Mouse (Mus musculus) midbrain, embryonic 13.5 days (tissue): ENCODE measurements at regions not wholly inside any gene's neighbourhood (a gene's known extent, or its start where the extent isn't known, plus 50 kb on each side); places are given as distances from the start of the nearest gene placed in this dataset.

ENCODE experiments used
- ATAC-seq: fragments of 200-750 bp; cut with Nextera tagmentation; 2 replicates; pipeline ENCODE4 v1.8.0; 2017; ENCODE audit warnings: mild to moderate bottlenecking, moderate TSS enrichment, moderate library complexity
- H3K27ac ChIP-seq: fragments of 300-500 bp; sonication (generic); 2 replicates; pipeline ENCODE4 v1.5.1; 2015; ENCODE audit warnings: inconsistent platforms, mild to moderate bottlenecking, moderate library complexity
- H3K27me3 ChIP-seq: fragments of 300-500 bp; sonication (generic); 2 replicates; pipeline ENCODE4 v1.6.1; 2015; ENCODE audit warnings: mild to moderate bottlenecking, inconsistent platforms
- H3K36me3 ChIP-seq: fragments of 300-500 bp; sonication (generic); 2 replicates; pipeline ENCODE4 v1.6.1; 2015; ENCODE audit warnings: mild to moderate bottlenecking, inconsistent platforms
- H3K4me1 ChIP-seq: fragments of 300-500 bp; sonication (generic); replicated peaks from 2 replicates; pipeline ENCODE4 v1.6.1; 2015; ENCODE audit warnings: inconsistent platforms
- H3K4me2 ChIP-seq: fragments of 300-500 bp; sonication (generic); replicated peaks from 2 replicates; pipeline ENCODE4 v1.6.1; 2015; ENCODE audit warnings: moderate library complexity, mild to moderate bottlenecking, inconsistent platforms
- H3K4me3 ChIP-seq: fragments of 300-500 bp; sonication (generic); replicated peaks from 2 replicates; pipeline ENCODE4 v1.5.1; 2015; ENCODE audit warnings: mild to moderate bottlenecking, inconsistent platforms
- H3K9ac ChIP-seq: fragments of 300-500 bp; sonication (generic); replicated peaks from 2 replicates; pipeline ENCODE4 v1.6.1; 2015; ENCODE audit warnings: mild to moderate bottlenecking, inconsistent platforms
- H3K9me3 ChIP-seq: fragments of 300-500 bp; sonication (generic); 2 replicates; pipeline ENCODE4 v1.6.1; 2016; ENCODE audit warnings: mild to moderate bottlenecking, inconsistent platforms
- WGBS: fragments of 180-500 bp; shearing (Covaris S2); methylation state at CpG from one replicate; pipeline ENCODE4 v1.1.7; 2015; 5-methylcytosine and 5-hydroxymethylcytosine counted together

DNA sequence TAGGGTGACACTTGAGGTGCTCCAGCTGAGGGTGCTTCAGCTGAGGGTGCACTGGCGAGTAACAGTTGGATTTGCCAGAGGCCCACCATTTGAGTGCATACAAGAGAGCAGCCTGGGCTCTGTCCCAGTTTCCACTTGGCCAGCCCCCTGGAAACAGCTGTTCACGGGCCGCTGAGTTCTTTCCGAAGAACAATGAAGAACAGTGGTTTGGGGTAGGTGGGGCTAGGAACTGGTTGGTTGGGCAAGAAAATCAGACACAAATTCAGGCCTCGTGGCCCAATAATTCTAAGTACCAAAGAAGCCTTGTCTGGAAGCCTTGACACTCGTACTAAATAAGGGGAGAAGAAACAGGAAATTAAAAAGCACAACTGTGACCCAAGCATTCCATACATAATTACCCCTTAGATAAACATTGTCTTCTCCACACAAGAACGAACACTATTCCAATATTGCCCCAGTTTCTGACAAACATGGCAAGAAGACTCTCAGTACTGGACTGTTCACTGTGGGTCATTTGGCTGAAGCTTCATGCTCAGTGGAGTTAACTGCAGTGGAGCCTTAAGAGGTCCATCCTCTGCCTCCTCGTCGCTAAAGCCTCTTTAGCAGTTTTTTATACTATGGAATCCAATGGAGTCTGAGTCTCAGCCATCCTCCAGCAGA is 137.9 kb upstream of the Tnp1 start:
- Histone ChIP-seq H3K27ac (no peak overlapping the region), H3K4me2 (no peak overlapping the region), H3K27me3 (no peaks in the 10 kb centered on the region), H3K4me3 (no peak overlapping the region), H3K36me3 (no peaks in the 10 kb centered on the region), H3K4me1 (no peaks in the 10 kb centered on the region), H3K9me3 (no peaks in the 10 kb centered on the region), H3K9ac (no peak overlapping the region)
- 44% methylated on average over 9 of the region's 9 CpGs for WGBS
- ATAC-seq: no peak

DNA sequence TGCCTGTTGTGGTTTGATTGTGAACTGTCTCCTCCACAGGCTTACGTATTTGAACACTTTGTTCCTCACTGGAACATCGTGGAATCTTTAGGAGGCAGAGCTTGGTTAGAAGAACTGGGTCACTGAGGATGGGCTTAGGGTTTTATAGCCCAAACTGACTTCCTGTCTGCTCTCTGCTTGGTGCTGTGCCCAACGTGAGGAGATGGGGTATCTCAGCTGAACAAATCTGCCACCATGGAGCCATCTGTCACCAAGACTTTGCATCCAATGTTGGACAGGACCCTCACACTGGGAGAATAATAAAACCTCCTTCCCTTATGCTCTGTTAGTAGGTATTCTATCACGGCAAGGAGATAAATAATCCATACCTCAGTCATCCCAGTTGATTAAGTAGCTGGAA is 134.2 kb upstream of the Tnp1 start:
- no peaks in the 10 kb centered on the region for H3K36me3 ChIP-seq
- 87% methylated on average over 4 of the region's 4 CpGs for WGBS
- no peak overlapping the region for H3K4me2 ChIP-seq
- H3K9me3 ChIP-seq: no peaks in the 10 kb centered on the region
- no peaks in the 10 kb centered on the region for H3K27me3 ChIP-seq
- H3K27ac ChIP-seq: no peak overlapping the region
- ATAC-seq: no peak
- H3K9ac ChIP-seq: no peak overlapping the region
- no peak overlapping the region for H3K4me3 ChIP-seq
- H3K4me1 ChIP-seq: no peaks in the 10 kb centered on the region

DNA sequence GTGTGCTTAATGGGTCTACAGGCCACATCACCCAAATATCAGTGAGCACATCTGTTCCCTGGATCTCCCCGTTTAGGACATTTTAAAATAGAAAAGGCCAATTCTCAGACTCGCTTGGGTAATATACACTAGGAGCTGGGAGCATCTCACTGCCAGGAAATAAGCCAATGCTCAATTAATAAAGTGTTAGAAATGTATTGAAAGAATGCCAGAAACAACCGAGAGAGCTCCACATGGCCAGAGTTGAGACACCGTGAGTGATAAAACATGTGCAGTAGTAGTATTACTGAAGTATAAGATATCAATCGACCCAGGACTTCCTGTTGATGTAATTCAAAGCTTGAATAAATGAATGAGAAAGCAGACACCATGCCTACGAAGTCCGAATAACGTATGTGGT is 127.1 kb upstream of the Tnp1 start:
- H3K9me3 ChIP-seq: no peaks in the 10 kb centered on the region
- peaks cover 4% of the 10 kb centered on the region; the same call in 1 of the 2 replicates for H3K4me1 ChIP-seq
- no peaks in the 10 kb centered on the region for H3K36me3 ChIP-seq
- no peak overlapping the region for H3K4me3 ChIP-seq
- H3K9ac ChIP-seq: no peak overlapping the region
- H3K27ac ChIP-seq: no peak overlapping the region
- H3K27me3 ChIP-seq: no peaks in the 10 kb centered on the region
- ATAC-seq: no peak
- WGBS: 92% methylated on average over 8 of the region's 8 CpGs
- H3K4me2 ChIP-seq: no peak overlapping the region

DNA sequence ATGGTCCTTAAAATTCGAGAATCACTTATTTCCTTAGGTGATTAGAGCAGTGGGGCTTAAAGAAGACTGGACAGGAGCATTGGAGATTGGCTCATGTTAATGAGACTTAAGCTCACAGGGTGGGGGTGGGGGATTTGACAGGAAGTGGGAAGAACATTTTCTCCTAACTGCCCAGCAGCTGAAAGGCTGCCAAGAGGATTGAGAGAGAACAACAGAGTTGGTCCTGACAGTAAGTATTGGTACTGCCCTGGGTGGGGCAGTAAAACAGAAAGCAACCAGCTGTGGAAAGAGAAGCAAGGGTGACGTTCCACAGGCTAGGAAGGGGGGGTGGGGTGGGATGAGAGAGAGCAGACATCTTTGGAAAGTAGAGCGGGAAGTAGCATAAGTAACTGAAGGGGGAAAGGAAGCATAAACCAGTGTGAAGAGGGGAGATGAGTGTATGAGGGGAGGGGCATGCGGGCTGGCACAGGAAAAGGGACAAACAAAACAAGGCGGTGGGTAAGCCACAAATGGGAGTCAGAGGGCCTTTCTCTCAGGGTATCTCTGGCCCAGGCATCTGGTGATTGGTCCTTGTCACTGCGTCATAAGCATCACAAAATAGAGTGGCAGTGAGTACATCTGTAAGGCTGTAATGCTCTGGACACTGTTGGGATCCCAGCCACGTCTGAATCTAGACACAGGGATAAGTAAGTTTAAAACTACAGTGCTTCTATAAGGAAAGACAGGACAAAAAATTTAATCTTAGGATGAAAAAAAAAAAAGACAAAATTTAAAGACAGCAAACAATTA is 125.0 kb upstream of the Tnp1 start:
- Histone ChIP-seq H3K4me2 (no peak overlapping the region), H3K4me1 (peaks cover 4% of the 10 kb centered on the region; the same call in 1 of the 2 replicates), H3K9me3 (no peaks in the 10 kb centered on the region), H3K4me3 (no peak overlapping the region), H3K9ac (no peak overlapping the region), H3K27me3 (no peaks in the 10 kb centered on the region), H3K27ac (no peak overlapping the region), H3K36me3 (no peaks in the 10 kb centered on the region)
- 58% methylated on average over 7 of the region's 7 CpGs for WGBS
- ATAC-seq: 0 out of 2 replicates have a peak, but pooled peaks have one; percentile 20

DNA sequence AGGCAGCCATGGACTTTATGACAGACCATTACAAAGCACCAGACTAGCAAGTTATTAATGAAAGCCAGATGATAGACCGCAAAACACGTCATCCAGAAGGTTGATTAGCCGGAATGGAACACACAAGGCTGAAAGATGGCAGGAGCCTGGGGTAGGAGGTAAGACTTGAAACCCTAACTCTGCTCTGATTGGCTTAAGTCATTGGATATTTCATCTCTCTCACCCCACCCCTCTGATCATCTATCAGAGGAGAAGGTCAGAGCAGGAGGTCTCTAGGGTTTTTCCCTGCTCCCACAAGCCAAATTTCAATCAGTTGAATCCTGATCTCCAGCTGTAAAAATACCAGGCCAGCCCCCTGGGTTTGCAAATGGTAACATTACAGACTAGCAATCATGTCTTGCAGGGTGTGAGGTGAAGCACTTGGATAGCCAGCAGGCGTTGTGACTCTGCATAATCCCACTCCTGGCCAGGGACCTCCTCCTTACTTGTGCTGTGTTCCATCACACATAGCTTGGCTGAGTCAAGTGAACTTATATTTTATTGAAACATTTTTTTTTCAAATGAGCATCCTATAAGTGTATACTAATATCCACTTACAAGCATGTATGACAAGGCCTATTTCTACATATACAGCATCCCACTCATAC is 114.6 kb upstream of the Tnp1 start:
- no peak for ATAC-seq
- no peak overlapping the region for H3K27ac ChIP-seq

GRCm38 (mm10) chr1:73123012-73123411 is 107.3 kb upstream of the Tnp1 start:
- no peak for ATAC-seq
- Histone ChIP-seq H3K4me3 (no peak overlapping the region), H3K9ac (no peak overlapping the region), H3K4me2 (no peak overlapping the region), H3K36me3 (no peaks in the 10 kb centered on the region), H3K27ac (no peak overlapping the region), H3K27me3 (no peaks in the 10 kb centered on the region), H3K4me1 (peaks cover 8% of the 10 kb centered on the region; the same call in 1 of the 2 replicates), H3K9me3 (no peaks in the 10 kb centered on the region)
- WGBS: 95% methylated on average over 9 of the region's 9 CpGs

More for the DNA sequence above, 114.6 kb upstream of the Tnp1 start:
- Histone ChIP-seq H3K36me3 (no peaks in the 10 kb centered on the region), H3K4me2 (no peak overlapping the region), H3K9ac (no peak overlapping the region), H3K4me1 (peaks cover 8% of the 10 kb centered on the region; the same call in 1 of the 2 replicates), H3K27me3 (no peaks in the 10 kb centered on the region), H3K4me3 (no peak overlapping the region), H3K9me3 (no peaks in the 10 kb centered on the region)
- WGBS: 92% methylated on average over 4 of the region's 4 CpGs

- no peak for ATAC-seq
- H3K36me3 ChIP-seq: no peaks in the 10 kb centered on the region
- 77% methylated on average over 6 of the region's 6 CpGs for WGBS
- no peaks in the 10 kb centered on the region for H3K9me3 ChIP-seq
- H3K9ac ChIP-seq: no peak overlapping the region
- no peak overlapping the region for H3K4me2 ChIP-seq
- no peak overlapping the region for H3K27ac ChIP-seq
- H3K27me3 ChIP-seq: no peaks in the 10 kb centered on the region
- H3K4me1 ChIP-seq: no peaks in the 10 kb centered on the region; the same call in 1 of the 2 replicates
- no peak overlapping the region for H3K4me3 ChIP-seq
Measured at GRCm38 (mm10) chr1:73118661-73119060, 103.0 kb upstream of the Tnp1 start.

DNA sequence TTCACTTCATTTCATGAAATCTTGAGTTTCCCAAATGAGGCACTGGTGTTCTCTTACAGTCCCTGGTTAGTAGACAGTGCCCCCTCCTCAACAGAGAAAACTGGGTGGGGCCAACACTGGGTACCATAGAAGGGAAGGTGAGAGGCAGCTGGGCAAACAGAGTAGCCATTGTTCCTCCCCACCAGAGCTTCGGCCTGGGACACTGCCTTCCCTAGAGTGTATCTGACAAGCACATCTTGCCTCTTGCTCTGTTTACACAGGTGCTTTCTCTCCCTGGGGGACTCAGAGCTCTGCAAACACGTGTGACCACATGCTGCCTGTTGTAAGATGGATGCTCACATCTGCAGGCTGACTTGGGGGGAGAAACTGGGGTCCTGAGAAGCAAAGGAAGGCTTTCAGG is 100.8 kb upstream of the Tnp1 start:
- no peak for ATAC-seq
- 23% methylated on average over 2 of the region's 2 CpGs for WGBS

GRCm38 (mm10) chr1:73115854-73116253 is 100.1 kb upstream of the Tnp1 start:
- Histone ChIP-seq H3K4me1 (no peaks in the 10 kb centered on the region; the same call in 1 of the 2 replicates), H3K4me2 (no peak overlapping the region), H3K27ac (no peak overlapping the region), H3K9ac (no peak overlapping the region), H3K27me3 (no peaks in the 10 kb centered on the region), H3K4me3 (no peak overlapping the region), H3K36me3 (no peaks in the 10 kb centered on the region), H3K9me3 (no peaks in the 10 kb centered on the region)
- WGBS: 94% methylated on average over 5 of the region's 5 CpGs
- no peak for ATAC-seq

More for the DNA sequence above, 100.8 kb upstream of the Tnp1 start:
- H3K27me3 ChIP-seq: no peaks in the 10 kb centered on the region
- H3K4me1 ChIP-seq: no peaks in the 10 kb centered on the region; the same call in 1 of the 2 replicates
- H3K9me3 ChIP-seq: no peaks in the 10 kb centered on the region
- H3K4me3 ChIP-seq: no peak overlapping the region
- no peak overlapping the region for H3K27ac ChIP-seq
- H3K36me3 ChIP-seq: no peaks in the 10 kb centered on the region
- no peak overlapping the region for H3K4me2 ChIP-seq
- no peak overlapping the region for H3K9ac ChIP-seq

GRCm38 (mm10) chr1:73113137-73113536 is 97.4 kb upstream of the Tnp1 start:
- Histone ChIP-seq H3K4me3 (no peak overlapping the region), H3K36me3 (no peaks in the 10 kb centered on the region), H3K4me1 (no peaks in the 10 kb centered on the region; the same call in 1 of the 2 replicates), H3K9me3 (no peaks in the 10 kb centered on the region), H3K9ac (no peak overlapping the region), H3K4me2 (no peak overlapping the region), H3K27ac (no peak overlapping the region), H3K27me3 (no peaks in the 10 kb centered on the region)
- no peak for ATAC-seq
- 94% methylated on average over 6 of the region's 6 CpGs for WGBS

- Histone ChIP-seq H3K9me3 (no peaks in the 10 kb centered on the region), H3K4me3 (no peak overlapping the region), H3K9ac (no peak overlapping the region), H3K4me2 (no peak overlapping the region), H3K4me1 (no peaks in the 10 kb centered on the region; the same call in 1 of the 2 replicates), H3K27me3 (no peaks in the 10 kb centered on the region), H3K27ac (no peak overlapping the region), H3K36me3 (no peaks in the 10 kb centered on the region)
- ATAC-seq: no peak
- 88% methylated on average over 3 of the region's 3 CpGs for WGBS
Measured at GRCm38 (mm10) chr1:73112711-73113110, 97.0 kb upstream of the Tnp1 start.

- no peak overlapping the region for H3K27ac ChIP-seq
- H3K27me3 ChIP-seq: no peaks in the 10 kb centered on the region
- ATAC-seq: no peak
- H3K9ac ChIP-seq: no peak overlapping the region
- no peaks in the 10 kb centered on the region; the same call in 1 of the 2 replicates for H3K4me1 ChIP-seq
- no peaks in the 10 kb centered on the region for H3K9me3 ChIP-seq
- H3K36me3 ChIP-seq: no peaks in the 10 kb centered on the region
- 89% methylated on average over 5 of the region's 5 CpGs for WGBS
- H3K4me3 ChIP-seq: no peak overlapping the region
- no peak overlapping the region for H3K4me2 ChIP-seq
Measured at GRCm38 (mm10) chr1:73111911-73112310, 96.2 kb upstream of the Tnp1 start.
